Mouse (Mus musculus): Measurements from ENCODE around the gene Arhgap25. TPM values are rescaled to one million over a fixed set of nuclear protein-coding genes. Genes with fewer than 3 reads are reported as not detected.

The Arhgap25 gene
- polyA plus RNA-seq, 1 experiment from 2014 or later, result 7.6 TPM

- H3K4me2 ChIP-seq, result no peak overlapping the region
- H3K4me1 ChIP-seq, result no peaks in the 10 kb centered on the region
- H3K4me3 ChIP-seq, result no peak overlapping the region
- no peak for ATAC-seq (ENCODE audit: insufficient number of reproducible peaks, low FRiP score, low TSS enrichment, low read depth)
- H3K27ac ChIP-seq, result no peak overlapping the region
- no peaks in the 10 kb centered on the region for H3K27me3 ChIP-seq
- H3K9me3 ChIP-seq, result no peaks in the 10 kb centered on the region
- H3K9ac ChIP-seq, result no peak overlapping the region
- WGBS, result 70% methylated on average over 5 of the region's 5 CpGs
- H3K36me3 ChIP-seq, result no peaks in the 10 kb centered on the region
Measured at GRCm38 (mm10) chr6:87426954-87427353, 106.1 kb downstream of the Arhgap25 start.

- H3K4me3 ChIP-seq, result no peak overlapping the region
- H3K4me1 ChIP-seq, result no peaks in the 10 kb centered on the region
- no peaks in the 10 kb centered on the region for H3K9me3 ChIP-seq
- H3K4me2 ChIP-seq, result no peak overlapping the region
- H3K27ac ChIP-seq, result no peak overlapping the region
- no peaks in the 10 kb centered on the region for H3K36me3 ChIP-seq
- 65% methylated on average over 19 of the region's 19 CpGs for WGBS
- H3K9ac ChIP-seq, result no peak overlapping the region
- no peaks in the 10 kb centered on the region for H3K27me3 ChIP-seq
- no peak for ATAC-seq (ENCODE audit: insufficient number of reproducible peaks, low FRiP score, low TSS enrichment, low read depth)
Measured at GRCm38 (mm10) chr6:87424037-87424816, 108.8 kb downstream of the Arhgap25 start.

DNA sequence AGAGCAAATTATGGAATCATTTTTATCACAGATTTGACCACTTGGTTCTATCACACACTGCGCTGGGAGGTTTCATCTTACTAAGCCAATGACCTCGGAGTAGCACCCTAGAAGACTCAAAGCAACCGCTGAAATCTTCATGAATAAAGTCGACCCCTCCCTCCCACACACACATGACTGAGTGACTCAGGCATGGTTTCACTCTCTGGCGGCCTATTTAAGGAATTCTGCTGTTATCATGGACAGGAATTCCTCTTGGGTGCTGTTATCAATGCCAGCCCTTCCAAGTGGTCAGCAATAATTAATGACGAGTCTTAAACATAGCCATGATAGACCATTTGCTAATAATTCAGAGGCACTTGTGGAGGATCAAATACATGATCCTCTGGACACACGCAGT is 110.8 kb downstream of the Arhgap25 start:
- H3K36me3 ChIP-seq, result no peaks in the 10 kb centered on the region
- 78% methylated on average over 7 of the region's 7 CpGs for whole genome bisulfite sequencing
- H3K27ac ChIP-seq, result no peak overlapping the region
- no peaks in the 10 kb centered on the region for H3K9me3 ChIP-seq
- no peak for ATAC-seq (ENCODE audit: insufficient number of reproducible peaks, low FRiP score, low TSS enrichment, low read depth)
- no peak overlapping the region for H3K4me3 ChIP-seq
- no peak overlapping the region for H3K9ac ChIP-seq
- no peak overlapping the region for H3K4me2 ChIP-seq
- H3K27me3 ChIP-seq, result no peaks in the 10 kb centered on the region
- H3K4me1 ChIP-seq, result no peaks in the 10 kb centered on the region

- Histone ChIP-seq H3K4me2 (no peak overlapping the region), H3K9me3 (no peaks in the 10 kb centered on the region), H3K36me3 (no peaks in the 10 kb centered on the region), H3K27ac (no peak overlapping the region), H3K9ac (no peak overlapping the region), H3K27me3 (no peaks in the 10 kb centered on the region), H3K4me1 (no peaks in the 10 kb centered on the region), H3K4me3 (no peak overlapping the region)
- ATAC-seq (ENCODE audit: insufficient number of reproducible peaks, low FRiP score, low TSS enrichment, low read depth), result no peak
- 23% methylated on average over 3 of the region's 3 CpGs for WGBS
Measured at GRCm38 (mm10) chr6:87412011-87412410, 121.0 kb downstream of the Arhgap25 start.

Other genes starting within 250 kb of the Arhgap25 start
- 19.1 and 21.7 TPM in 2 replicates for gene Antxr1, start 197.4 kb downstream of the Arhgap25 start, polyA plus RNA-seq (2015; fragmentation: Nextera tagmentation; extraction: Ambion mirVana)
- not detected in 2 replicates for gene Gkn1, start 182.3 kb downstream of the Arhgap25 start, polyA plus RNA-seq (2015; fragmentation: Nextera tagmentation; extraction: Ambion mirVana)
- not detected in 2 replicates for gene Gkn2, start 159.9 kb downstream of the Arhgap25 start, polyA plus RNA-seq (2015; fragmentation: Nextera tagmentation; extraction: Ambion mirVana)
- 1.5 and 2.5 TPM in 2 replicates for gene Gkn3, start 144.3 kb downstream of the Arhgap25 start, polyA plus RNA-seq (2015; fragmentation: Nextera tagmentation; extraction: Ambion mirVana)
- not detected in 2 replicates for gene Bmp10, start 104.3 kb downstream of the Arhgap25 start, polyA plus RNA-seq (2015; fragmentation: Nextera tagmentation; extraction: Ambion mirVana)
- gene Prokr1, start 57.5 kb upstream of the Arhgap25 start, polyA plus RNA-seq (2015; fragmentation: Nextera tagmentation; extraction: Ambion mirVana), result 5.1 and 5.3 TPM in 2 replicates
- 14.9 and 15.1 TPM in 2 replicates for gene Aplf, start 138.9 kb upstream of the Arhgap25 start, polyA plus RNA-seq (2015; fragmentation: Nextera tagmentation; extraction: Ambion mirVana)
- 0.97 and 1.2 TPM in 2 replicates for gene Efcc1, start 197.6 kb upstream of the Arhgap25 start, polyA plus RNA-seq (2015; fragmentation: Nextera tagmentation; extraction: Ambion mirVana)
- gene Gp9, start 244.8 kb upstream of the Arhgap25 start, polyA plus RNA-seq (2015; fragmentation: Nextera tagmentation; extraction: Ambion mirVana), result 0.97 and 1.3 TPM in 2 replicates